Mouse (Mus musculus) cerebellum, postnatal 14 days (tissue): ENCODE results near the gene Nacc1.
A peak's percentile ranks its signal among the peaks of the same experiment; 100 is the strongest.

ENCODE experiments used
- DNase-seq, 2 experiments: peaks; one replicate each; pipeline ENCODE4 v3.0.0; 2021; ENCODE audit warnings: mixed read lengths in 2 of 2

The Nacc1 gene

DNA sequence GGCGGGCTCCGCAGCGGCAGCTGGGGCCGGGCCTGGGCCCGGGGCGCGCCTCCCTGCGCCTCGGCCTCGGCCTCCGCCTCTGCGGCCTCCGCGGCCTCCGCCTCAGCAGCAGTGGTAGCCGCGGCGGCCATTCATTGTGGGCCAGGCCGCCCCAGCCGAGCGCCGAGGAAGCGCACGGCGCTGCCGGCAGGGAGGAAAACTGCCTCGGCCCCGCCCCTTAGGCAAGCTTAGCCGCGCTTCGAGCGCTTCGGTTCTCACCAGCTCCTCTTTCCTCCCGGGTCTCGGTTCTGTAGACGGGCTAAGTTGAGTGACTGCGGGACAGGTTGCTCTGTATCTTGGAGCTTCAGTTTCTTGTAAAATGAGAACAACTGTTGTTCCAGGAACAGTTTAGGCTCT is at the start of gene Nacc1:
Gene Nacc1 (minus strand): TSS at position 158 of the 396 bp plus-strand sequence.
- peak; percentile 91 to 92 for DNase-seq

DNA sequence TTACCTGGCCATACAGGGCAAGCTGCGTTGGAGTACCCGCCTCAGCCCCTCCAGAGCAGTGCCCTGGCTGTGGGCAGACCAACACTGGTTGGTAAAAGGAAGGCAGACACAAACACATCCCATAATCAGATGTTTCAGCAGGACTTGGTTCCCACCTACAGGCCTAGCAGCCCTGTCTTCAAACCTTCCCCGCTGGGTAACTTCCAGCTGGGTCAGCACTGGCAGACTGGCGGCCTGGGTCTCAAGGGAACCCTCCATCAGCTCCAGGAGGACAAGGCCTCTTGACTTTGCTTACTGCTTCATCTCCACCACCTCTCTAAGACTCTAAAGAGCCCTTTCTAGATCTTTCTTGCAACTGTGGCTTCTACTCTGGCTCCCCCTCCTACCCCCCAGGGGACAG is 48.9 kb upstream of the Nacc1 start:
- DNase-seq: no peak

DNA sequence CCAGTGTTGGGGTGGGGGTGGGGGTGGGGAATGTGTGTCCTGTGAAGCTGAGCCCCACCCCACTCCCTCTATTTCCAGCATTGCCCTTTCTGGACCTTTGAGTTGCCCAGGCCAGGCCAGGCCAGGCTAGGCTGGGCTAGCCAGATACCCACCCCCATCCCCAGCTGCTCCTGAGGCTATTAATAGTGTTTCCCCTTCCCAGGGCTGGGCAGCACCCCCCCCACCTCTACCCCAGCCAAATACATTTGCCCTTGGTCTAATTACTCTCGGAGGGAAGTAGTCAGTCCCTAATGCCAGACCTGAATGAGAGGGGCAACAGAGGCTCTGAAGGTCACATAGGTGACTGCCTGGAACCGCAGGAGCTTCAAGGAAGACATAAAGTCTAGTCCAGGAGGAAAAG is 47.9 kb upstream of the Nacc1 start:
- no peak for DNase-seq

DNA sequence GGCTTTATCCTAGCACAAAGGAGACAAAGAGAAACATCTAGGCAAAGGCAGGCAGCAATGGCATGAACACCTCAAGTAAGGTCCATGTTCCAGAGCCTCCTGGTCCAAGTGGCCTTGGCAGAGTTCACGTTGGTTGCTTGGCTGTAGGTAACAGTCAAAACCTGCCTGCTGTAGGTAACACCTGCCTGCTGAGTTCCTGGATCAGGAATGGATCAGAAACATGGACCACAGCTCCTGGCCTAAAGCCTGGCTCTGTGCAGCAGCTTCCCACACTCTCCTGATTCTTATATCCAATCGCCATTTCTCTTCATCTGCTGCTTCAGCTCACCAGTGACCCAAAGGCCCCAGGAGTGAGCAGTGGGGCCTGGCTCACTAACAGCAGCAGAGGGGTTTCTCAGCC is 47.0 kb upstream of the Nacc1 start:
- DNase-seq: no peak

DNA sequence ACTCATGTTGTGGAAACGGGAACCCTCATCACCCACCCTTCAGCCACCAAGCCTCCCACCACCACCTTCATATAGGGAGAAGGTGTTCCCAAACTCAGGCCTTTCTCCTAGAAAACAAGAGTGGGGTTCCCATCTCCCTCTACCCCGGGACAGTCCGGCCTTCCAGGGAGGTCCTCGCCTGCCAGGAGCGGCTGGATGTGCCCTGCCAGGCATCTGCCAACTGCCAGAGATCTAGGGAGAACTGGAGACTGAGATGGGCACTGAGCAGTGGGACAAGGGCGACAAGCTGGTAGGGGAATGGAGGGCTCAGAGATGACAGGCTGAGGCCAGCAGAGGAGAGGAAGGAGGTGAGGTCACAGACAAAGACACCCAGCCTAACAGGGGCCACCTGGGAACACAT is 46.3 kb upstream of the Nacc1 start:
- no peak for DNase-seq

DNA sequence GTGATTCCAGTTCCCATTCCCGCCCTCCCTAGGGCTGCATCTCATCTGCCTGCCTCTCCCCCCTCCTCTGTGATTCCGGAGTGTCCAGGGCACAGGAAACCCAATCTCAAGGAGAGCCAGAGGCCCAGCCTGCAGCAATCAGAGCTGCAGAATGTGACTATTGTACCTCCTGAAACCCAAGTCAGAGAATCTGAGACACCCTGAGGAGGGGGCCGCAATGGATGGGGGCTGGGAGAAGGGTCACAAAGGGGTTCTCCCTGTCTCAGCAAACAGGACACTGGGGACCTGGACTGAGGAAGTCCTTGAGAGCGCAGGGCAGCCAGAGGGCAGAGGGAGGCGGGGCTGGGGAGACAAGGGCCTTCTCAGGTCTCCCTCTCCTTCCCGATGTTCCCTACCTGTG is 45.3 kb upstream of the Nacc1 start:
- DNase-seq: no peak

DNA sequence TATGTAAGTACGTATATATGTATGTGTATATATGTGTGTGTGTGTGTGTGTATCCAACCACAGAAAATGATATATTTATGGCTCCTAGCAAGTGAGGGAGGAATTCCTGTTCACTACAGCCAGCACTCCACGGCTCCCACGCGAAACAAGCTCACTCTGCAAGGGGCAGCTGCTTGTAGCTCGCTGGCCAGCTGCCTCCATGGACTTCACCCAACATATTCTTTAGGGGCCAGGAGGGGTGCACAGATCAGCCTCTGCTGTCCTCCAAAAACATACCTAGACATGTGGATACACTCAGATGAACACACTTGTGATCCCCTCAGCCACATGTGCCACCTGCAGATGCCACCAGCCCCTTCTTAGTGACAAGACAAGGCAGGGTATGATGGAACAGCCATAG is 44.9 kb upstream of the Nacc1 start:
- no peak for DNase-seq

DNA sequence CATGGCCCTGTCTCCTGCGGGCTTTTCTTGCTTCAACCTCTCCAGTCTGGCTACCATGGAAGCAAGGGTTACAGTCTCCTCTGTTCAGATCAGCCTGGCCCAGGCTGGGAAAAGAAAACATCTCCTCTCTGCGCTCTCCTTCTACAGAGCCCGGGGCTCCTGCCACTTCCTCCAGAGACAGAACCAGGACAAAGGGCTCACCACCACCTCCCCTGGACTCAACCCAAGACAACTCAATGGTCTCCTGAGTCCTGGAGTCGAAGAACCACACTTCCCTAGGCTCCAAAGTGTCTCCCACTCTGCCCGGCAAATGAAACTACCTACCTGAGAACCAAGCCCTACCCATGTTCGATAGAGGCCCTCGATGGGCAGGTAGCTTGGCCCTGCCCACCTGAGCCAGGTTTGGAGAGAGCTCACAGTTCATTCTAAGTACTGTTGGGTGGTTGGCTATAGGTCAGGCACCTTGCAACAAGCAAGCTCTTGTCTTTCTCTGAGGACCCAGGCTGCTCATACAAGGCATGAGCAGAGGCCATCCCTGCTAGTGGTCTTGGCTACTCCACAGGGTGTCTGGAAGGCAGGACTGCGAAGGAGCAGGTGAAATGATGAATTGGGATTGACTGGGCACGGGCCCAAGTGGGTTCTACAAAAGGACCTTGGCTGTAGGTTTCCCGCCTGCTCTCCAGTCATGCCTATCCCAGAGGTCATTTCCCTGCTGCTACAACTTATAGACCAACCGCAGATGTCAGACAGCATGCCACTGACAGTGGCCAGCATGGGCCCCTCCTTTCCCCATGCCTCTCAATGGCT is 43.9 kb upstream of the Nacc1 start:
- DNase-seq: peak in 1 of 2 experiments; percentile 68

DNA sequence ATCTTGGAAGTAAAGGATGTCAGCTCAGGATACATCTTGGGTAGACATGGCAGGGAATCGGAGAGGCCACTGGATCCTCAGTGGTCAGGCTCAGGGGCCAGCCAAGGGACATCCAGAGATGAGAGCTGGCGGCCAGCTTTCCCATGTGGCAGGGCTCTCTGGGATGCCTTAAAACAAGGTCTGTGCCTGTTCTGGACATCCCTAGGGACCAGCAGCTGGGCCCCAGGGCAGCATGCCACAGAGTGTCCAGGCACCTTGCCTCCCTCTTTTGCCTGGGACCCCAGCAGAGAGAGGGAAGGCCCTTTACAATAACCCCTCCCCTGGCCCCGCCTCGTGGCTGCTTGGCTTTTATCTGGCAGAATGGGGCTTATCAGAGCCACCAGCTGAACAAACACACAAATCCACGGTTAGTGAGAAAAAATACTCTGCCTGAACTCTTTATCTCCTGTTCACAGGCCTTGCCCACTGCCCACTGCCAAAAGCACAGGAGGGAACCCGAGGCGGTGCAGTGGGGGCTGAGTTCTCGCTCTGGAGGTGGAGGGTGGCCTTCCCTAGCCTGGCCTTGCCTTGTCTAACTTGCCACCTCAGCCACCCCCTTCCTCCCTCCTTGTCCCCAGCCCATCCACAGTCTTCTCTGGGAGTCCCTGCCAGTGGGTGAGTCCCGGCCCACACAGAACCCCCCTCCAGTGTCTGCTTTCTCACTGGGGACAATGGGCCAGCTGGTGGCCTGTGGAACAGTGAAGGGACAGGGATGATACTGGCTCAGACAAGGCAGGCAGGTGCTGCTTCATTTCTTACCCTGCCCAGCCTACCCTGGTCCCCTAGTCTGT is 43.1 kb upstream of the Nacc1 start:
- peak in 1 of 2 experiments; percentile 62 for DNase-seq

DNA sequence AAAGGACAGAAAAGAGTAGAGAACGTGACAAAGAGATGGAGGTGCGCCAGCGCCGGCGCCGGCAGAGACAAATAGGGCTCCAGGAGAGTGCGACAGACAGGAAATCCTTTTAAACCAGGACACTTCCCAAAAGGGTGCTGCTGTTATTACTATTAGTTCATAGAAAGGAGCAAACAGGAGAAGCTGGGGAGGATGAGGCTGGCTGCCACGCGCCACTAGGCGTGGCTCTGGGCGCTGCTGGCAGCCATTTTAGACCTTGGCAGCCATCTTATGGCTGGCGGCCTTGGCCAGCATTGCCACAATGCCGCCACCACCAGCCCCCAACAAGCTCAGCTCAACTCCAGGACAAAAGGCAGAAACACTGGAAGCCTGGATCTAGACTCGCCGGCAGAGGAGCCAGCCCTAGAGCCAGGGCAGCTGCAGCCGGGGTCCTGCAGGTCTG is 42.3 kb upstream of the Nacc1 start:
- DNase-seq: peak; percentile 82 to 84

DNA sequence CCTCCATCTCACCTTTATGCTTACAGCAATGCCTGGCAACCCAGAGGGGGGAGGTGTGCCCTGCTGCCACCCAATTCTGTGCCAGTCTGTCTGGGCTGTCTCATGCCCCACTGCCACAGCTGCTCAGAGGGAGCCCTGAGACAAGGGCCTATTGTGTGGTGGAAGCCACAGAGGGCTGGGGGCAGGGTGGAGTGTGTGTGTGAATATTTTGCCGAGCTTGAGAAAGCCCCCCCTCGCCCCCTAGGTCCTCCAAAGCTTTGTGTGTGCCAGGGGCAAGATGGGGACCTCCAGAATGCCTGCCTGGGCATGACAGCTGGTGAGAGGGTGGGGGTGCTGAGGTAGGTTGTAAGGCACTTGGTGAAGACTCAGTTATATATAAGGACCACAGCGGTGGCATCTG is 40.8 kb upstream of the Nacc1 start:
- peak in 1 of 2 experiments; percentile 62 for DNase-seq

DNA sequence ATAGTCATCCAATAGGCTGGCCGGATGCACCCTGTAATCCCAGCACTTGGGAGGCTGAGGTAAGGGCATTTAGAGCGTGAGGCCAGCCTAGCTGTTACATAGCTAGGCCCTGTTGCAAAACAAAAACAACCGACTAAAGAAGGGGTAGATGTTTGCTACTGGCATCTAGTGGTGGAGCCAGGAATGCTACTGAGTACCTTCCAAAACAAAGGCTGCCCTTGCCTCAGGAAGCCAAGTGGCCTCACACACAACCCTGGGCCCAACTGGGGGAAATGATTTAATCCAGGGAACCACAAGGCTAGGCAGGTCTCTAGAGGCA is 38.2 kb upstream of the Nacc1 start:
- DNase-seq: no peak

DNA sequence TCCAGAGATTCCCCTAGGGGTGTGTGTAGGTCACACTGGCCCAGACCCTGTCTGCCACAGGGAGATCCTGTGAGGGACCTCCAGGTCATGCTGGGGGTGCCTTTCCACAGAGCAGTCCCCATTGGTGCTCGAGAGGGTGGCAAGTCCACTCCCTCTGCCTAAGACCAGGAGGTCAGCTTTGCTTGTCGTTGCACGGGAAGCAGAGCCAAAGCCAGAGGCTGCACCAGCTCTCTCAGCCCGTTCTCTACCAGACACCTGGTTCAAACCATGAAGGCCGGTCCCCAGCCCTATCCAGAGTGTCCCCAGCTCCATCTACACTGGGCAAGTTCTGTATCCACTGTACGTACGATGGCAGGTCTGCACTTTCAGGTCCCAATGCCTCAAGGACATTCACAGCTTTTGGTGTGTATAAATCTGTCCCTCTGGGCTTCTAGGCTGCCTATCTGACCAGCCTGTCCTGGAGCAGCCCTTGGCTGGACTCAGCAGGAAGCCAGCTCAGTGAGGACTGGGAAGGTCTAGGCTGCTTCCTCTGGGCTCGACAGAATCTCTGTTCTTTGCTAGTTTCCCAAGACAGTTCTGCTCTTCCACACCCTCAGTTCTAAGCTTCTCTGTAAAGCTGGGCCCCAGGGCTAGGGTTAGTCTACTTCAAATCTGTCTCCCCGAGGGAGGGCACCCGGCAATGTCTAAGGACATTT is 37.7 kb upstream of the Nacc1 start:
- no peak for DNase-seq

DNA sequence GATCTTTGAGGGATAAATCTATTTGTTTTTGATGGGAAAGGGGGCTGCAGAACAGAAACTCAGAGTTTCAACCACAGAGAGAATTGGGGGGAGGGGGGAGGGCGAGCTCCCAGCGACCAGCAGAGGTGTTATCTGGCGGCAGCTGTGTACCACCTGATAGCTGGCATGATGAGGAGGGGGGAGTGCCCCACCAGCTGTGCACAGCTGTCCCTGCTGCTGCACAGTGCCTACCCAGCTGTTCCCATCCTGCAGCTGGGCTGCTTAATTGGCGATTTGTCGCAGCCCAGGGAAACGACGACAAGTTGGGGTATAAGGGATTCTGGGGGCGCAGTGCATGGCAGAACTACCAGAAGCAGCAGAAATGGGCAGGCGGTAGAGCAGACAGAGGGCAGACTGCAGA is 37.0 kb upstream of the Nacc1 start:
- DNase-seq: no peak

DNA sequence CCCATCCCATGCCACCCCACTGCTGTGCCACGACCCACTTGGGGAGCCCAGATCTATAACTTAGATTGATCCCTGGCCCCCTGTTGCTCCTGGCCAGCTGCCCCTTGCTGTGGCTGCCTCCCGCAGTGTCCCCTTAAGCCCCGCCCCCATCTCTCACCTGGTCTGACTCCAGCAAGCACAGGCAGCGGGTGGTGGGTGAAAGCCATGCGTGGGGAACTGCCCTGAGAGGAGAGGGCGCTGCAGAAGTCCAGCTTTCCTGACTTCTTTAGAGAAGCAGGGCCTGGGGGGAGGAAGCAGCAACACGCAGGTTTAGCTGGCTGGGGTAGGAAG is 35.9 kb upstream of the Nacc1 start:
- peak in 1 of 2 experiments; percentile 63 for DNase-seq

DNA sequence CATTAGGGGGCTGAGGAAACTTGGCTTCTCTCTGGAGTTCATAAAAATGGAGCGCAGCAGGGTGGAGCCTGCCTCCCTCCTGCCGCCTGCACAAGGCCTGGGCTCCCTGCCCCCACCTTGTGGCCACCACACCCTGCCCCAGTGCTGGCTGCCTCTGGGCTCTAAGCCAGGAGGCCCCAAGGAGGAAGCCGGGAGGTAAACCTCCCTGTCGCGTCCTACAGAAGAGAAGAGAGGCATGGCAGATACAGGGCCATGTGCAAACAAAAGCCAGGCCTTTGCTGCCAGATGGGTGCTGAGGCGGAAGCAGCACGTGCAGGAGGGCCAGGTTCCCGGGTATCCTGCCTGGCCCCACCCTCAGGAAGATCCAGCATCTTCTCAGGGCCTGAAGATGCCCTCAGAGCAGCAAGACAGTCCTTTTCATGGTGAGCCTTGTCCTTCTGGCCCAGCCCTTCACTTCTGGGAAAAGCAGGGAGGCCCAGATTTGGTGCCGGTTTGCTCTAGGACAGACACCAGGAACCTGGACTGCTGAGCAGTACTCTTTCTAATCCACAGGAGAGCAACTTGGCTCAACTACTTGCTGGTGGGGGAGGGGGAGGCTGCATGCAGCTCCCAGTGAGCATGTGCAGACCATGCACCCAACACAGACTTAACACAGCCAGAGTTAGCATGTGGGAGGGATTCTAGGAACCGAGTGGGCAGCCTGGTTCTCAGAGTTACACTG is 35.3 kb upstream of the Nacc1 start, which contains the start of gene G430095P16Rik:
Gene G430095P16Rik (plus strand): TSS at position 158 of the 721 bp plus-strand sequence.
- peak; percentile 69 to 72 for DNase-seq

DNA sequence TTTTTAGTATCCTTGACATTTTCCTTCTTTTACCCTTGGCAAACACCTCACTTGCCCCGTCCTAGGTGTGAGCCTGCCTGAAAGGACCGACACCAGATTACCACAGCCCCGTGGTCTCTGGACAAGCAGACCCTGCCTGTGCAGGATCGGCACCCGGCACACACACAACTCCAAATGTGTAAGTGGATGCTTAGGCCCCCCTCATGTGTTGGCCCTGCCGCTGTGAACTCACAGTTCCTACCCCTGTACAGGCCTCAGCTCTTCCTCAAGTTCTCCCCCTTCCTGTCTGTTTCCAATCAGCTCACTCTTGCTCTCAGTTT is 34.8 kb upstream of the Nacc1 start:
- DNase-seq: no peak

DNA sequence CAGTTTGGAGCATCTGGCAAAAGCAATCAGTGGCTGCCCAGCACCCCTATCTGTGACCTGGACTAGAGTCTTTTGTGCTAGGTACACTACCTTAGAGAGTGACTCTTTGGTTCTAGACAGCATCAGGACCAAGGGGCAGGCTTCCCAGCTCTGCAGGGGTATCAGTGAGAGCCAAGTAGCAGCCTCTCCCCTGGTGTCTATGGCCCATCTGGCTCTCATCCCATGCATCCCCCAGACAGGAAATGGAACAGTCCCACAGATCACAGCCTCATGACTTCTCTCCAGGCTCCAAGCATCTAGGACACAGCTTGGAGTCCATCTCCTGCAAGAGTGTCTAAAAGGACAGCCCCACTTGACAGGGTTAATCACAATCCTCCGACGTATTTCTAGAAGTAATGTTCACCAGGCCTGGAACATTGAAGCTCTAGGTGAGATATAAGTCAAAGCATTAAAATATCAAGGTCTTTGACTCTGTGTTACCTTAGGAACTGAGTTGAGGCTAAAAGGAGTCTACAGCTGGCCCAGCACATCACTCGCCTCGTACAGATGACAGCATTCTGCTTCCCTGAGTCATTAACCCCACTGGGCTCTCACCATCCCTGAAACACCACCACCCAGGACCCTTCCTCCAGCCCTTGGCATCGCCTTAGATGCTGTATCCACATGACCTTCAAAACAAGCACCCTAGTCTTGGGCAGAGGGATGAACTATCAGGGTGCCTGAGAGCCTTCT is 31.5 kb upstream of the Nacc1 start:
- peak in 1 of 2 experiments; percentile 65 for DNase-seq

DNA sequence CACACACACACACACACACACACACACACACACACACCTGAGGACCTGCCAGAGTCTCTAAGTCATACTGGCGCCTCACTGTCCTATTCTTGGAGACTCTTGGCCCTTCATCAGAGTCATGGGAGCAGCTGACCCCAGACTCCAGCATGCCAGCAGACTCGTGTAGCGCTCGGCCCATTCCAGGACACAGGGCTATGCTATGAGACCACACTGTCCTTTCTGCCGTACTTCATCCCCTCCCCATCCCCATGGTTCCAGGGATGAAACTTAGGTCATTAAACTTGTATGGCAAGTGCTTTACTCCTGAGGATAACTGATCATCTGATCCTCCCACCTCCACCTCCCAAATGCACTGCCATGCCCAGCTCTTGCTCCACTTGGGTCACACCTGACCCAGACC is 30.8 kb upstream of the Nacc1 start:
- DNase-seq: no peak

DNA sequence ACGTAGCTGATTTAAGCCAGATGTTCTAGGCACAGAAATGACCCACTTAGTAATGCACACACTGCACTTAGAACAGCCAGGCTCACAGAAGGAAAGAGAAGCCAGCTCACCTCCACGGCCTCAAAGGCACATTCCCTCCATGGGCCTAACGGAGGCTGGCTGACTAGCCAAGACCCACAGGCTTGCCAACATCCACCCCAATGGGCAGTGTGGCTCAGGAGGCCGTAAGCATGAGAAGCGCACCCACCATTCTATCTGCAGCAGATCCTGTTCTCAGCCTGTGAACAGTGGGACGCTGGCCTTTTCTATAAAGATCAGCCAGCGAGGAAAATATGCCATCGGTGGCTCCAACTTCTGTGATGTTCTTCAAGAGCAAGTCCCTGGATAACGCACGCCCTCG is 29.1 kb upstream of the Nacc1 start:
- DNase-seq: no peak

DNA sequence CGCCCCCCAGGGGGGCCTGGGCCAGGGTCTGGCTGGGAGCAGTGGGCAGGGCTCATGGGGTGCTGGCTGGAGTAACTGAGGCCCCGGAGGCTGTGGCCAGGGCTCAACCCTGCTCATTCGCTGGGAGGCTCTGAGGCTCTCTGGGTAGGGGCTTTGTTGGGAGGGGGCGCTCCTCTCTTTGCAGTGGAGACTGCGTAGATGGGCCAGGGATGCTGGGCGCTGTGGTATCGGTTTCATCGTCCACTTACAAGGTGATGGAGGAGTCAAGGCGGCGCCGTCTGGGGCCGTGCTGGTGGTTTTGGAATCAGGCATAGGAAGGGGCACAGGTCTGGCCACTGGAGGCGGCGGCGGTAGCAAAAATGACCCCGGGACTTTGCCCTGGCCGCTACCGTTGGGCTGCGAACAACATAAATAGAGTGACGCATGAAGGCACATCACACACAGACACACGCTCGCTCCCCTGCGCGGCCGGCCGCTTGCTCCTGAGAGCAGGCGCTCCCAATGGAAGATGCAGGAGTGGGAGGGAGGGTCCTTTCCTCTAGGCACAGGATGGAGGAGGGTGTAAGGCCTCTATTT is 28.3 kb upstream of the Nacc1 start:
- DNase-seq: no peak

DNA sequence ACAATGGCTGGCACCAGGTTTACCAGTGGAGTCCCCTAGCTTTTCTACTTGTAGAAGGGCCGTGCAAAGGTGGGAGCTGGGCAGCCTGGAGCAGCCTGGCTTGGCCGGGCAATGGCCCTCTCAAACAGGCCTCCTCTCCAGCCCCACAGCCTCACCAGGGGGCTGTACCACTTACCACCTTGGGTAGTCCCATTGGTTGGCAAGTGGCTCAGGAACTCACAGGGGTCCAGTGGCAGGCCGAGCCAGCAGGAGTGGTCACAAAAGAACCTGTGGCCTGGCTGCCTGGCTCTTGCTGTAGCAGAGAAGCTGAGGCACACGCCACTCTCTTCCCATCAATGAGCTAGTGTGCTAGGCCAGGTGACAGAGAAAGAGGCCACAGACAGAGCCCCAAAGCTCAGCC is 26.5 kb upstream of the Nacc1 start:
- no peak for DNase-seq
